Comparison of ENCODE assay signal across 31 mouse cellular contexts in the genomic region with DNA sequence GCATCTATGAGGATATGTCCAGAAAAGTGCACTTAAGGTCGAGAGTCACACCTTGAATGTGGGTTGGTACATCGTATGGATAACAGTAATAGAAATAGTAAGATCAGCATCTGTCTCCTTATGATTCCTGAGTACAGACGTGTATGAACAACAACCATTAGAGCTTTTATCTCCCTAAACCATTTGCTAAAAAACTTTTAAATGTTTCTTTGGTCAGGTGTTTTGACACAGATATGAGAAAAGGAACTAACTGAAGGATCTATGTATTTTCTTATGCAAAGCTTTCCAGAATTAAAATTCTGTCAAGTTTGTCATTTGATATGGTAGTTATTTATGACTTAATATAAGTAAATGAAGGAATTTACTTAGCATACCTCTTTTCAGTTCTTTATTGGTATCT.
"Had no signal": no experiment of that assay in that cellular context is flagged by ENCODE, and none has a peak within 500 bp of the region (broad histone marks: within the 10 kb centered on the region; RNA-seq: fewer than 3 reads in every experiment).

No protein-coding gene starts in this region.

- H3K27ac ChIP-seq: heart, embryonic 10.5 days; heart, embryonic 13.5 days; heart, embryonic 15.5 days; hindbrain, embryonic 10.5 days; hindbrain, embryonic 12.5 days; hindbrain, embryonic 13.5 days; hindbrain, embryonic 14.5 days; hindbrain, embryonic 15.5 days; hindbrain, postnatal 0 days; intestine, embryonic 15.5 days; kidney, embryonic 15.5 days; kidney, postnatal 0 days; left cerebral cortex, adult 2 months had no signal

- H3K9me3 ChIP-seq: heart, embryonic 10.5 days; heart, embryonic 12.5 days; heart, embryonic 13.5 days; heart, embryonic 15.5 days; hindbrain, embryonic 10.5 days; hindbrain, embryonic 12.5 days; hindbrain, embryonic 13.5 days; hindbrain, embryonic 15.5 days; intestine, embryonic 15.5 days; kidney, embryonic 15.5 days had no signal

- H3K27me3 ChIP-seq: heart, embryonic 12.5 days; heart, embryonic 13.5 days; heart, embryonic 15.5 days; hindbrain, embryonic 12.5 days; hindbrain, embryonic 13.5 days; hindbrain, embryonic 15.5 days; intestine, embryonic 15.5 days; kidney, embryonic 15.5 days had no signal

- H3K36me3 ChIP-seq: heart, embryonic 10.5 days; heart, embryonic 12.5 days; heart, embryonic 13.5 days; heart, embryonic 15.5 days; hindbrain, embryonic 10.5 days; hindbrain, embryonic 12.5 days; hindbrain, embryonic 13.5 days; hindbrain, embryonic 15.5 days; intestine, embryonic 15.5 days; kidney, embryonic 15.5 days had no signal

- H3K4me3 ChIP-seq: heart, embryonic 10.5 days; heart, embryonic 12.5 days; heart, embryonic 13.5 days; heart, embryonic 15.5 days; hindbrain, embryonic 10.5 days; hindbrain, embryonic 12.5 days; hindbrain, embryonic 13.5 days; hindbrain, embryonic 15.5 days; intestine, embryonic 15.5 days; kidney, embryonic 15.5 days; layer of hippocampus, adult 2 months; left cerebral cortex, adult 2 months had no signal

- DNase-seq: heart, postnatal 10 days; heart, postnatal 14 days; heart, postnatal 36 days; heart, postnatal 4 days; kidney, adult 11 months; kidney, adult 18-20 months; kidney, adult 2 months; kidney, adult 8-10 months; kidney, adult 9 months; kidney, postnatal 10 days; kidney, postnatal 14 days; kidney, postnatal 25 days; kidney, postnatal 36 days; kidney, postnatal 4 days; layer of hippocampus, adult 9-11 months; layer of hippocampus, postnatal 36 days had no signal

- H3K4me1 ChIP-seq: heart, embryonic 10.5 days; heart, embryonic 12.5 days; heart, embryonic 13.5 days; heart, embryonic 15.5 days; hindbrain, embryonic 10.5 days; hindbrain, embryonic 12.5 days; hindbrain, embryonic 13.5 days; hindbrain, embryonic 15.5 days; intestine, embryonic 15.5 days; kidney, embryonic 15.5 days had no signal

- H3K9ac ChIP-seq: heart, embryonic 12.5 days; heart, embryonic 13.5 days; heart, embryonic 15.5 days; hindbrain, embryonic 12.5 days; hindbrain, embryonic 13.5 days; hindbrain, embryonic 14.5 days; hindbrain, embryonic 15.5 days; intestine, embryonic 15.5 days; kidney, embryonic 15.5 days had no signal
